Mouse (Mus musculus): ENCODE measurements at regions not wholly inside any gene's neighbourhood (a gene's known extent, or its start where the extent isn't known, plus 50 kb on each side); places are given as distances from the start of the nearest gene placed in this dataset.

DNA sequence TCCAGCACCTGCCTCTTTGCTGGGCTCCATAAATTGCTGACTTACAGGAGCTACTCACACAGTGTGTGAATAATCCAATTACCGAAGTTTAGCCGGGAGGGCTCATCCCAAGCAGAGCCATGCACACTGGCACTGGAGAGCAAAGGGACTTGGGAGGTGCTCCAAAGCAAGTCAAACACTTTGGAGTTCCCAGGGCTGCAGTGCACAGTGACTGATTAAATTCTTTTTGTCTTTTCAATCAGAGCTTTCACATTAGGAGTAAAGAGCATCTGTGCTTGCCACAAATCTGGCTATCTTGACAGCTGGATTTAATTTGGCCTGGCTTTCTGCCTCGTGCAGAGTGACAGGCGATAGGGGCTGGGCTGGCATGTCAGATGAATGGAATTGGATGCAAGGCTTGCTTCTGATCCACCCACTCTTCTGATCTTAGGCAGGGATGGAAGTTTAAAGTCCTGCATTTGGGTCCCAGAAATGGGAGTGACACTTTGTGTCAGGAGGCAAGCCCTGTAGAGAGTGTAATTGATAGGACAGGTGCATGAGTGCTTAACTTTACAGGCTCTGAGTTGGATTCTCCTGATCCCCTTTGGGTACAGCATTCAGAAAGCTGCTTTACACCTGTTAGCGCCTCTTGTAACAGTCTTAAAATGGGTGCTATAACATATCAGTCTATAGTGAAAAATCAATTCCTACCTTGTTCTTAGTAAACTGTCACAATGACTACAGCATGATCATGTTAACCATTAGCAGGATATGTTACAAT lies 1239.3 kb upstream of the Sel1l start:
- TF ChIP-seq CTCF (IDR thresholded peaks at IDR 0.05; ENCODE audit: borderline replicate concordance, insufficient read depth, low read length) (no peak), POLR2A (IDR thresholded peaks at IDR 0.05; ENCODE audit: low read depth, low read length) (no peak)

Measured in embryonic fibroblast, embryonic 13.5 days (primary cell).